In genomic region chr14:54429332-54430093, GRCm38 (mm10) we compare ENCODE assay signal across 9 mouse cellular contexts. TPM values are rescaled to one million over a fixed set of nuclear protein-coding genes. Genes with fewer than 3 reads are reported as not detected.
DNase-seq lines count a peak whose midpoint lies in the region; ATAC-seq and TF ChIP-seq lines count a peak whose summit lies in the region.
"Had no signal": no experiment of that assay in that cellular context is flagged by ENCODE, and none has a peak within 500 bp of the region (broad histone marks: within the 10 kb centered on the region; RNA-seq: fewer than 3 reads in every experiment).

No protein-coding gene starts in this region.

- no peak for TF ChIP-seq POLR2A in heart, adult 2 months (IDR thresholded peaks at IDR 0.05; ENCODE audit: insufficient read depth, low read depth, low read length)

- H3K79me2 ChIP-seq in heart, adult 2 months (replicated peaks; ENCODE audit: control insufficient read depth, insufficient read depth, low read length): no peaks in the 10 kb centered on the region

- no peak for ATAC-seq in heart, embryonic 14.5 days (ENCODE audit: insufficient number of reproducible peaks, insufficient read depth, low FRiP score, low read depth)
- ATAC-seq in forebrain, embryonic 16.5 days: no peak
- ATAC-seq in megakaryocyte progenitor cell, adult 5-6 weeks (replicated peaks; ENCODE audit: poor library complexity): no peak

- no peak for TF ChIP-seq CTCF in heart, adult 2 months (IDR thresholded peaks at IDR 0.05)
- no peak for TF ChIP-seq CTCF in E14TG2a.4 (conservative IDR thresholded peaks at IDR 0.05; ENCODE audit: low read length)

- no peak for DNase-seq in heart, adult 2 months
- no peak for DNase-seq in midbrain, embryonic 10.5 days (ENCODE audit: low spot score)
- DNase-seq in layer of hippocampus, postnatal 14 days (ENCODE audit: low spot score in 2 of 2): no peak
- no peak for DNase-seq in layer of hippocampus, postnatal 36 days
- DNase-seq: gastrocnemius, postnatal 10 days had no signal

- no peaks in the 10 kb centered on the region for H3K9me3 ChIP-seq in heart, embryonic 14.5 days (ENCODE audit: control insufficient read depth, low read length)
- no peaks in the 10 kb centered on the region for H3K9me3 ChIP-seq in E14TG2a.4 (ENCODE audit: low read length)
- no peaks in the 10 kb centered on the region for H3K9me3 ChIP-seq in forebrain, embryonic 16.5 days (ENCODE audit: control insufficient read depth, low read length)
- H3K9me3 ChIP-seq in midbrain, embryonic 10.5 days (replicated peaks): no peaks in the 10 kb centered on the region

- H3K4me3 ChIP-seq in heart, embryonic 14.5 days (ENCODE audit: control insufficient read depth in 1 of 2, insufficient read depth in 1 of 2, low read depth in 1 of 2, low read length in 2 of 2): 0 out of 4 replicates have a peak overlapping the region, but pooled peaks of 1 of the 2 experiments have one; percentile 85
- H3K4me3 ChIP-seq in heart, adult 2 months: no peak overlapping the region
- H3K4me3 ChIP-seq in E14TG2a.4 (replicated peaks; ENCODE audit: low read length): peak overlapping the region; percentile 82; the same call in 1 of the 2 replicates
- H3K4me3 ChIP-seq in forebrain, embryonic 16.5 days (replicated peaks; ENCODE audit: low read length): no peak overlapping the region
- H3K4me3 ChIP-seq in midbrain, embryonic 10.5 days: peak overlapping the region; percentile 76

- no peak for TF ChIP-seq EP300 in heart, adult 2 months (IDR thresholded peaks at IDR 0.05; ENCODE audit: insufficient read depth, low read depth, low read length)

- intact Hi-C loops in heart, adult 2 months (cut with DNase I): loop anchor here (2.0 to 5.0 kb wide), 3 partner anchors 19 to 172 kb away; partner anchors contain the start of gene Oxa1l

- H3K27ac ChIP-seq in heart, embryonic 14.5 days (replicated peaks in 1 of 2; ENCODE audit: control insufficient read depth in 1 of 2, insufficient read depth in 1 of 2, low read depth in 2 of 2, low read length in 2 of 2): peak overlapping the region; percentile 92 to 94
- no peak overlapping the region for H3K27ac ChIP-seq in heart, adult 2 months
- peak overlapping the region; percentile 91 for H3K27ac ChIP-seq in forebrain, embryonic 16.5 days (ENCODE audit: low read length)
- peak overlapping the region; percentile 96 for H3K27ac ChIP-seq in midbrain, embryonic 10.5 days (replicated peaks)

- H3K27me3 ChIP-seq in heart, embryonic 14.5 days (ENCODE audit: control insufficient read depth, insufficient read depth, low read length): no peaks in the 10 kb centered on the region
- H3K27me3 ChIP-seq in heart, adult 2 months (ENCODE audit: control insufficient read depth, insufficient read depth, low read length): peaks cover 1% of the 10 kb centered on the region; the same call in 1 of the 2 replicates
- peaks cover 17% of the 10 kb centered on the region for H3K27me3 ChIP-seq in E14TG2a.4 (ENCODE audit: insufficient read depth, low read length)
- no peaks in the 10 kb centered on the region for H3K27me3 ChIP-seq in forebrain, embryonic 16.5 days (replicated peaks; ENCODE audit: control insufficient read depth, insufficient read depth, low read length)
- peaks cover 22% of the 10 kb centered on the region for H3K27me3 ChIP-seq in midbrain, embryonic 10.5 days (ENCODE audit: low read depth, poor library complexity, severe bottlenecking)

- peaks cover 10% of the 10 kb centered on the region for H3K36me3 ChIP-seq in heart, embryonic 14.5 days (ENCODE audit: control insufficient read depth, insufficient read depth, low read length)
- H3K36me3 ChIP-seq in heart, adult 2 months (ENCODE audit: control insufficient read depth, insufficient read depth, low read length): no peaks in the 10 kb centered on the region
- H3K36me3 ChIP-seq in E14TG2a.4 (ENCODE audit: insufficient read depth, low read length): peaks cover 23% of the 10 kb centered on the region
- no peaks in the 10 kb centered on the region for H3K36me3 ChIP-seq in forebrain, embryonic 16.5 days (ENCODE audit: control insufficient read depth, insufficient read depth)
- H3K36me3 ChIP-seq in midbrain, embryonic 10.5 days: peaks cover 20% of the 10 kb centered on the region

- 0 out of 2 replicates have a peak overlapping the region, but pooled peaks have one; percentile 100 for H3K9ac ChIP-seq in heart, embryonic 14.5 days (ENCODE audit: low read length)
- no peak overlapping the region for H3K9ac ChIP-seq in heart, adult 2 months (ENCODE audit: low read depth, low read length)
- no peak overlapping the region; the same call in 1 of the 2 replicates for H3K9ac ChIP-seq in forebrain, embryonic 16.5 days (replicated peaks; ENCODE audit: low read depth, low read length)

- peaks cover 27 to 41% of the 10 kb centered on the region in 2 experiments for H3K4me1 ChIP-seq in heart, embryonic 14.5 days (ENCODE audit: control insufficient read depth in 2 of 2, insufficient read depth in 2 of 2, low read length in 2 of 2)
- H3K4me1 ChIP-seq in heart, adult 2 months (ENCODE audit: control insufficient read depth, insufficient read depth, low read length): peaks cover 11% of the 10 kb centered on the region
- H3K4me1 ChIP-seq in E14TG2a.4 (replicated peaks; ENCODE audit: low read depth, low read length): peaks cover 82% of the 10 kb centered on the region
- H3K4me1 ChIP-seq in forebrain, embryonic 16.5 days (replicated peaks; ENCODE audit: control insufficient read depth, insufficient read depth, low read length): peaks cover 52% of the 10 kb centered on the region
- H3K4me1 ChIP-seq in midbrain, embryonic 10.5 days: peaks cover 77% of the 10 kb centered on the region

- H3K4me2 ChIP-seq in heart, embryonic 14.5 days (ENCODE audit: low read length): peak overlapping the region; percentile 76
- peak overlapping the region; percentile 69 for H3K4me2 ChIP-seq in forebrain, embryonic 16.5 days (ENCODE audit: low read length)

- WGBS in heart, embryonic 14.5 days: 37% methylated on average over 7 of the region's 7 CpGs
- WGBS in heart, adult 2 months: 50% methylated on average over 7 of the region's 7 CpGs
- 53% methylated on average over 7 of the region's 7 CpGs for WGBS in forebrain, embryonic 16.5 days
- 75% methylated on average over 7 of the region's 7 CpGs for WGBS in midbrain, embryonic 10.5 days

RNA-seq across cellular contexts. Expression of gene Mmp14, which starts 1.9 kb away (rescaled TPM):
- polyA plus RNA-seq in heart, embryonic 14.5 days (2014; fragmentation: Nextera tagmentation; extraction: Ambion mirVana): 100 and 115 TPM in 2 replicates
- total RNA-seq in heart, adult 2 months (2021): 10 to 100 TPM; 11.2 to 16.5 TPM
- polyA plus RNA-seq in heart, adult 2 months (2012; rRNA removed): 23.5 and 26.5 TPM in 2 replicates
- 49.4 and 62.3 TPM in 2 replicates for polyA plus RNA-seq in forebrain, embryonic 16.5 days (2015; fragmentation: Nextera tagmentation; extraction: Ambion mirVana)
- 56.0 and 70.5 TPM in 2 replicates for polyA plus RNA-seq in midbrain, embryonic 10.5 days (2016; fragmentation: Nextera tagmentation; extraction: Ambion mirVana)
- total RNA-seq in layer of hippocampus, postnatal 14 days (2021): 10 to 100 TPM; 20.0 to 29.8 TPM
- 10 to 100 TPM; 18.3 to 20.0 TPM for total RNA-seq in layer of hippocampus, postnatal 36 days (2021)
- 2.1 and 4.5 TPM in 2 replicates for total RNA-seq in megakaryocyte progenitor cell, adult 5-6 weeks (2015)
- total RNA-seq in megakaryocyte progenitor cell, adult 5-6 weeks (2017): 3.0 and 4.1 TPM in 2 replicates

RNA-seq across cellular contexts. Expression of gene Mrpl52, which starts 2.8 kb away (rescaled TPM):
- polyA plus RNA-seq in heart, embryonic 14.5 days (2014; fragmentation: Nextera tagmentation; extraction: Ambion mirVana): 266 and 307 TPM in 2 replicates
- 100 to 1,000 TPM; 115 to 129 TPM for total RNA-seq in heart, adult 2 months (2021)
- 76.7 and 168 TPM in 2 replicates for polyA plus RNA-seq in heart, adult 2 months (2012; rRNA removed)
- 229 and 239 TPM in 2 replicates for polyA plus RNA-seq in forebrain, embryonic 16.5 days (2015; fragmentation: Nextera tagmentation; extraction: Ambion mirVana)
- 205 and 211 TPM in 2 replicates for polyA plus RNA-seq in midbrain, embryonic 10.5 days (2016; fragmentation: Nextera tagmentation; extraction: Ambion mirVana)
- 10 to 100 TPM; 92.7 to 96.6 TPM for total RNA-seq in layer of hippocampus, postnatal 14 days (2021)
- 100 to 1,000 TPM; 105 to 108 TPM for total RNA-seq in layer of hippocampus, postnatal 36 days (2021)
- total RNA-seq in megakaryocyte progenitor cell, adult 5-6 weeks (2015): 118 and 124 TPM in 2 replicates
- total RNA-seq in megakaryocyte progenitor cell, adult 5-6 weeks (2017): 75.1 and 86.7 TPM in 2 replicates

RNA-seq across cellular contexts. Expression of gene Slc7a7, which starts 11.9 kb away (rescaled TPM):
- polyA plus RNA-seq in heart, embryonic 14.5 days (2014; fragmentation: Nextera tagmentation; extraction: Ambion mirVana): 10.0 and 10.9 TPM in 2 replicates
- 1 to 10 TPM; 4.6 to 5.1 TPM for total RNA-seq in heart, adult 2 months (2021)
- 22.0 and 27.0 TPM in 2 replicates for polyA plus RNA-seq in heart, adult 2 months (2012; rRNA removed)
- polyA plus RNA-seq in forebrain, embryonic 16.5 days (2015; fragmentation: Nextera tagmentation; extraction: Ambion mirVana): 3.9 and 4.9 TPM in 2 replicates
- polyA plus RNA-seq in midbrain, embryonic 10.5 days (2016; fragmentation: Nextera tagmentation; extraction: Ambion mirVana): 4.5 and 5.9 TPM in 2 replicates
- 1 to 10 TPM; 2.4 to 2.5 TPM for total RNA-seq in layer of hippocampus, postnatal 14 days (2021)
- 1 to 10 TPM; 2.4 to 2.7 TPM for total RNA-seq in layer of hippocampus, postnatal 36 days (2021)
- total RNA-seq in megakaryocyte progenitor cell, adult 5-6 weeks (2015): 2.7 and 3.5 TPM in 2 replicates
- 5.4 and 6.4 TPM in 2 replicates for total RNA-seq in megakaryocyte progenitor cell, adult 5-6 weeks (2017)

RNA-seq across cellular contexts. Expression of gene Lrp10, which starts 34.4 kb away (rescaled TPM):
- polyA plus RNA-seq in heart, embryonic 14.5 days (2014; fragmentation: Nextera tagmentation; extraction: Ambion mirVana): 40.6 and 47.8 TPM in 2 replicates
- 10 to 100 TPM; 47.6 to 60.6 TPM for total RNA-seq in heart, adult 2 months (2021)
- polyA plus RNA-seq in heart, adult 2 months (2012; rRNA removed): 61.3 and 72.4 TPM in 2 replicates
- 30.8 and 34.3 TPM in 2 replicates for polyA plus RNA-seq in forebrain, embryonic 16.5 days (2015; fragmentation: Nextera tagmentation; extraction: Ambion mirVana)
- polyA plus RNA-seq in midbrain, embryonic 10.5 days (2016; fragmentation: Nextera tagmentation; extraction: Ambion mirVana): 25.1 and 26.0 TPM in 2 replicates
- 10 to 100 TPM; 40.3 to 45.1 TPM for total RNA-seq in layer of hippocampus, postnatal 14 days (2021)
- 10 to 100 TPM; 26.4 to 29.6 TPM for total RNA-seq in layer of hippocampus, postnatal 36 days (2021)
- total RNA-seq in megakaryocyte progenitor cell, adult 5-6 weeks (2015): 23.5 and 25.0 TPM in 2 replicates
- 27.4 and 37.2 TPM in 2 replicates for total RNA-seq in megakaryocyte progenitor cell, adult 5-6 weeks (2017)

RNA-seq across cellular contexts. Expression of gene Rem2, which starts 46.4 kb away (rescaled TPM):
- polyA plus RNA-seq in heart, embryonic 14.5 days (2014; fragmentation: Nextera tagmentation; extraction: Ambion mirVana): 1.4 TPM in 2 replicates
- not detected for total RNA-seq in heart, adult 2 months (2021)
- not detected in 2 replicates for polyA plus RNA-seq in heart, adult 2 months (2012; rRNA removed)
- 21.0 and 27.7 TPM in 2 replicates for polyA plus RNA-seq in forebrain, embryonic 16.5 days (2015; fragmentation: Nextera tagmentation; extraction: Ambion mirVana)
- 18.6 and 29.8 TPM in 2 replicates for polyA plus RNA-seq in midbrain, embryonic 10.5 days (2016; fragmentation: Nextera tagmentation; extraction: Ambion mirVana)
- 10 to 100 TPM; 31.3 to 33.2 TPM for total RNA-seq in layer of hippocampus, postnatal 14 days (2021)
- 10 to 100 TPM; 20.7 to 23.8 TPM for total RNA-seq in layer of hippocampus, postnatal 36 days (2021)
- 0.29 and 0.62 TPM in 2 replicates for total RNA-seq in megakaryocyte progenitor cell, adult 5-6 weeks (2015)
- 2.2 TPM in 1 of 2 replicates, not detected in the other for total RNA-seq in megakaryocyte progenitor cell, adult 5-6 weeks (2017)

Comparison
In these comparisons a context has a peak if more than half of its experiments do, and no peak if none do; other contexts are left out.
1. H3K4me3 ChIP-seq: peak in E14TG2a.4 (single experiment) and midbrain, embryonic 10.5 days (single experiment); none in heart, adult 2 months (single experiment) and forebrain, embryonic 16.5 days (single experiment).